Mouse (Mus musculus) ES-Bruce4 (cell line): ENCODE results near the gene Pum1.

Experiments
- CTCF ChIP-seq: IDR thresholded peaks from one replicate; pipeline ENCODE4 v1.8.1; 2011; ENCODE audit warnings: low read depth, low read length
- POLR2A ChIP-seq: IDR thresholded peaks from one replicate; pipeline ENCODE4 v1.8.1; 2011; ENCODE audit warnings: low read length; ENCODE audit not compliant: insufficient read depth

DNA sequence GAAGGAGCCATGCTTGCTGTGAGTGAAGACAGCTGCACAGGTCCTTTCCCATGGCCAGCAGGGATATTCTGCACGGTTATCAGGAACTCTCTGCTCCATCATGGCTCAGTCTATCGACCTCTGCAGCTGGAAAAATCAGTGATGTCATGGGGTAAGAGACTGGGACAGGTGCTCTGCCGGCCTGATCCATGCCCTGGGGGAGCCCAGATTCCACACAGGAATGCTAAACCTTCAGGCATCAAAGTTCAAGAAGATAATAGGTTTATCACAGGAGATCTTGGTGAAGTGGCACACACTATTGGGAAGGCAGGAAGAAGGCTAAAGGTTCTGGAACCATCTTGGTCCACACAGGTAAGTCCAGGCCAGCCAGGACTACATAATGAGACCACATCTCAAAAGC, 26.4 kb upstream of the Pum1 start:
- TF ChIP-seq CTCF (no peak), POLR2A (no peak)
